Mouse (Mus musculus): ENCODE measurements around the gene Htra1.

Gene Htra1

DNA sequence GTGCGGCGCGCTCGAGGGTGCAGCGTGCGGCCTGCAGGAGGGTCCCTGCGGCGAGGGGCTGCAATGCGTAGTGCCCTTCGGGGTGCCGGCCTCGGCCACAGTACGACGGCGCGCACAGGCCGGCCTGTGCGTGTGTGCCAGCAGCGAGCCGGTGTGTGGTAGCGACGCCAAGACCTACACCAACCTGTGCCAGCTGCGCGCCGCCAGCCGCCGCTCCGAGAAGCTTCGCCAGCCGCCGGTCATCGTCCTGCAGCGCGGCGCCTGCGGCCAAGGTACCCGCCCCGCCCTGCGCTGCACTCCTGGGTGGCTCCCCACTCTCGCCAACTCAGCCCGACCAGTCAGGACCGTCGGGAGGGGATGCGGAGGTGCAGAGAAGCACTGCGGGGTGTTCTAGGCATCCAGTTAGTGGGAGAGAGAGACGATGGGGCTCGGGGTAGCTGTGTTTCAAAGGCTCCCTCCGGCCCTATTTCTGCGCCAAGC is 601 bp downstream of the Htra1 start:
- peak; percentile 25 for DNase-seq

DNA sequence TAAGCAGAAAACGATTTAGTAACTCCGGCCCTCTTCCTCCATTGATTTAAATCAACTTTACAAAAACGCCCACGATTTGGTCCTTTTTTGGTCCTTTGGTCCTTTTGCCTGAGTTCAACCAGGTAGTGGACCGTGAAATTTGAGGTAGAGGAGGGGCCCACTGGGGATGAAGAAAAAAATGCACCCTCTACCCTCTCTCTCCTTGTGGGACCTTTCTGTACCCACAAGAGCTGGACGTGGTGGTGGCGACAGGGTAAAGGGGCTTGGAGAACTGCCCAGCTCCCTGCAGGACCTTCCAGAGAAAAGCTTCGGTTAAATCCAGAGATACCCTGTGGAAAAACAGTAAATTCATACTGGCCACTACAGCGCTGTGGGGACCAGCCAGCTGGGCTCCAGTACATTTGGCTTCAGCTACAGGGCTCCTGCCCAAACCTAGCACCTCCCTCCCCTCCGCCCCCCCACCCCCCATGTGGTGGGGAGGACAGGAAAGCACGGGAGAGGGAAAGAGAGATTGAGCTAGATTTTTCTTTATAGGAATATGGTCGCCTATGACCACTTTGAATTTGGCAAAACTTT is 1.4 kb downstream of the Htra1 start:
- no peak for DNase-seq

DNA sequence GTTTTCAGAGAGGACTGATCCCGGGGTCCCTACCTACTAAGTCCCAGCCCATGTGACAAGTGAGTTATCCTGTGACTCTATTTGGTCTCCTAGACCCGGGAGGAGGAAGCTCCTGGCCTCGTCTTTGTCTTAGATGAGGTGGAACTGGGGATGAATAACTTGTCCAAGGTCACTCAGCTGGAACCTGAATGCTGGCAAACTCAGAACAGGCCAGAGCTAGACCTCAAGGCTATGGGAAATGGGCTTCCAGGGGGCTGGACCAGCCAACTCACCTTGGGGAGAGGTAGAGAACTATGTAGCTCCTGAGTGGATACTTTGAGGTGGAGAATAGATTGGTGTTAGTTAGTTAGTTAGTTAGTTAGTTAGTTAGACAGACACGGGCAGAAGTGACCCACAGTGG is 2.1 kb downstream of the Htra1 start:
- no peak for DNase-seq

DNA sequence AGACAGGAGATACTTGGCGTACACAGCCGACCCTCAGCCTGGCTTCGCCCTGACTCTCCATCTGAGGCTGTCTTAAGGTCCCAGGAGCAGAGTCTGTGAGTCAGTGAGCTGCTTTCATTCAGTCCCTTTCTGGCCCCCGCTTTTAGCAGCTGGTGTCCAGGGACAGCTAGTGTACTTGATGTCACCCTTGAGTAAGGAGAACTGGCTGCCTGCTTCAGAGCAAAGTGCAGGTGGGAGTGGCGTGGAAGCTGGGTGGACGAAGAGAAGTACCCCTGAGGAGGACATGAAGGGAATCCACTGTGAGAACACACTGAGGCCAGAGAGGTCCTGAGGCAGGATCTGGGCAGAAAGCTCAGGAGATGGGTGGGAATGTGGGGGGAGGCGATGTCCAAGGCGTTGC is 3.0 kb downstream of the Htra1 start:
- no peak for DNase-seq

DNA sequence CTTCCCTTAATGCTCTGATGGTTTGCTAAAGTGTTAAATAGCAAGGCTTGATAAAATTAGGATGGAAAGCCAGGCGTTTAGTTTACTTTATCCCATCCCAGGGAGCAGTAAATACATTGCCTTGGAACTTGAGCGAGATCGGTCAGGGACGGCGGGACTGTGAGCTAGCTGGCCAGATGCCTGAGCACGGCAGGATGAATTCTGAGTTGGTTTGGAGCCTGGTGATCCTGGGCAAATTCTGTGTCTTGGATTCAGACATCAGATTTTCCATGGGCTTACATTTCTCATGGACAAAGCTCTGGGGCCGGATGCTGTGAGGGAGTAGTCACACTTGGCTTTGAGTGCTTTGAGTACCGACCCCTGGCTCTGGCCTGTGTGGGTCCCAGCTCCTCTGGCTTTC is 4.8 kb downstream of the Htra1 start:
- no peak for DNase-seq

DNA sequence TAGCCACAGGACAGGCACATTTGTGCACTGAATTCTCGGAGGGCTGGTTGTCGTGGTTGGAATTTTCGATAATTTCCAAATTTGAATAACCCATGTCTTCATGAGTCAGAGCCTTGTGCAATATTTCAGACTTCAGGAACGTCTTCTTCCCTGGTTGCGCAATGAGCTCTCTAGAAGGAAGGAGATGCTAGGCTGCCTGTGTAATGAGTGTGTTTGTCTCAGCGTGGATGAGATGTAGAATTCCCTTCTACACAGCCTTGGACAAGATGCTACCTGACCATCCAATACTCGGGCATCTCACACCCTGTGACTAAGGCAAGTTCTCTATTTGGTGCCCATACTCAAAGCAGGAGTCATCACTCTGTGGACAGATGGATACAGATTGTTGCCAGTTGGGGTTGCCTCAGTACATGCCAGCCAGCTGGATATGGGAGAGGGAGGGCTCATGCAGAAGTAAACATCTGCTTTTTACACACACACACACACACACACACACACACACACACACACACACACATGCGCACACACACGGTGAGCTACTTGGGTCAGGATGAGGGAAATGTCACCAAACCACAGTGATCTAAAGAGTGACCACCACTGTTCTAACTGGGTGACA is 7.5 kb downstream of the Htra1 start:
- no peak for DNase-seq

DNA sequence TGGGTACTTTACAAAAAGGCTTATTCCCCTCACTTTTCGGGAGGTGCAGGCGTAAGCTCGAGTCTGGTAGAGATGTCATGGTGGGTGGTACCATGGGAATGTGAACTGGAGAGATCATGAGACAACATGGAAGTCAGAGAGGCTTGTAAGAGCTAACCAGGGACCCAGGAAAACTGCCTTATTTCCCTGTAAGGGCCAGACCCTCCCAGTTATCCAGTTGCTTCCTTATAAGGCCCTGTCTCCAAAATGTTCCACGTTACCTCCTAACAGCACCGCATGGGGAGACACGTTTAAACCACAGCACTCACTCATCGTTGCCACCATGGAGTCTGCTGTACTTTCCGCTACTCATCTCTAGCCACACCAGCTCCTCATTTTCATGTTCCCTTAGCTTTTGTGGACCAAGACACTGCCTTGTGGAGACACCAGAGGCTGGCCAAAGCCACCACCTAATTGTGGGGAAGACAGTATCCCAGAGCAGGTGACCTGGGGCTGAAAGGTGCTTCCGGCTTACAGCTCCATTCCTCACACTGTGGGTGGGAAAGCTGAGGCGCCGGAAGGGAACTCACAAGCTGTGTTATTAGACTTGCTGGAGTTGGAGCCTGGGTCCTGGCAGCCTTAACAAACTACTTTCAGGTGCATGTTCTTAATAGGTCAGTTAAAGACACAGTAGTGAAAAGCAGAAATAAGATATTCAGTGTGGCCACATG is 9.0 kb downstream of the Htra1 start:
- DNase-seq = no peak

DNA sequence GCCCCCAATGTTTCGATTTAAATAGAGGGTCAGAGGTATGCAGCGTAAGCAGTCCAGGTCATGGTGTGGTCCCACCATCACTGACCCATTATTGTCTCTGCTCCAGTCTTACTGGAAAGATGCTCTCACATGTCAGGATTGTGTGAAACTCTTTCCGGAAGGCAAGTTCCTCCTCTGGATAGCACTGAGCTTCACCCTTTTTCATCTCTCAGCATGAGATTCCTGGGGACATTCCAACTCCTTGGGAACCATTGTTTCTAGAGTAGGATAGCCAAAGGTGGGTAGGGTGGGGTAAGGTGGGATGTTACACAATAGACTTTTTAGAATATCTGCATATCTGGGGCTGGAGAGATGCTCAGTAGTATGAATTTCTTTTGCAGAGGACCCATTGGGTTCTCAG is 9.8 kb downstream of the Htra1 start:
- DNase-seq = no peak

DNA sequence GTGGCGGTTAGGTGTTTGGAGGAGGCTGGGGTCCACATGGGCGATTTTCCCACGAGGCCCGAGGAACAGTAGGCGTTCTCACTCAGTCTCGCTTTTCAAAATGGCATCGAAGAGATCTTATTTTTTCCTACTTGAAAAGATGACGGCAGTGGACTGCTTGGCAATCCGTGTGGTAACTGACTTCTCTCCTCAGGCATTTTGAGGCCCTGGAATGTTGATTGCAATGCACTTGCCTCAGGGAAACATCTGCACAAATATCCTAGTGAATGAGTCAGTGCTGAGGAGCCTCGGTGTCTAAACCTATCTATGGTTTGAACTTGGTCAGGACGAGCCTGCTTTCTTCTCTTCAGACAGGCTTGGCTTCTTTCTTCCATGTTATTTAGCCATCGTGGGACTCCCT is 10.4 kb downstream of the Htra1 start:
- no peak for DNase-seq

DNA sequence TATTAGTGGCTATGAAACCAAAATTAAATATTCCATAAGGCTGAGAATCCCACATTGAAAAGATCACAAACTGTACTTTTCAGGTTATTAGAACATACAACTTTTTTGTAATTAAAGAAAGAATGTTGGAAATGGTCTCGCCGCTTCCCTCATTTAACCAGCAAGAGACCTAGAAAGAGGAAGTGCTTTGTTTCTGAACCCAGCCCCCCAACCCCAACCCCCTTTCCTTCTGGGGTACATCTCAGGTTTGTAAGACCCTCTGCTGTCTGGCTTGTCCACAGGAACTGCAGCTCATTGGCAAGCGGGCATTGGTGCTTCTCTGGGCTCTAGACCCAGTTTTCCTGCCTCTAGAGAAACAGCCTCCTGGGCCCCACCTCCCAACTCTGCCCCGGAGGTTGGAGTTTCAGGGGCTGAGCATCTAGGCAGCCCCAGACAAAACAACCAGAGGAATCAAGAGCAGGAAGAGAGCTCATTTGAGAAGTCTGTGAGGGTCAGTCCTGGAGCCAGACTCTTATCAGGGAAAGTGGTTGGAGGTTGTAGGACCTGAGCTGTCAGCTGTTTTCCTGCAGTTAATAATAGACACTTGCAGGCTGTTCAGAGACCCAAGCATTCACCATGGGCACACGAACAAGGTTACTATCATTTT is 12.8 kb downstream of the Htra1 start:
- DNase-seq = no peak

DNA sequence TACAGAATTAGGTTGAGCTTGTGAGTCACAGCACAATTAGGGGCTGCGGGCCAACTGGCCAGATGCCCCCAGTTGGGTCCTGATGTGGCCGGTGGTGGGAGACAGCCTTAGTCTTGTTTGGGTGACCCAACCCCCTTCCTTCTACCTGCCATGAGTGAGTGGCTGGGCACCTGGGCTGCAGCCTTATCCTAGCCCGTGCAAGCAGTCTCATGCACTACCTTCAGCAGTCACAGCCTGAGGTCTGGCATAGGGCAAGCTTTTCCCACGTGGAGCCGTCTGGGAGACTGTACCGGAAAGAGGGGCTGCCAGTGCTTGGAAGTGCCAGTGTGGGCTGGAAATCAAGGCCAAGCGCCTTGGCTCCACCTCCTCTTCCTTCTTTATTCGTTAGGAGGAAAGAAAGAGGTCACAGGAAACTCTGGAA is 13.4 kb downstream of the Htra1 start:
- no peak for DNase-seq

DNA sequence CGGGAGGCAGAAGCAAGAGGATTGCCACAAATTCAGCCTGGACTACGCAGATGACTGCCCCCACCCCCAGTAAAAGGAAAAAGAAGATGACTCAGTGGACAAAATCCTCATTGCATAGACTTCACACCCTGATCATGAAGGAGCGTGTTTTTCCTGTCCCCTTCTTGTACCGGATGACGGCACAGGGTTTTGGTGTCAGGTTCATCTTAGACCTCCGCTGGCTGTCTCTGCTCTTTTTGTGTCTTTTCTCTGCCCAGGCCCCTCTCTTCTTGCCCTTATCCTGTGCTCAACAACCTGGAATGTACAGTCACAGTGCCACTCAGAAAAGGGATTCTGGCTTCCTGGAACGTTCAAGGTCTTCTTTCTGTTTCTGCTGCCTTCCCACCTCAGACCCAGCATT is 14.6 kb downstream of the Htra1 start:
- no peak for DNase-seq

DNA sequence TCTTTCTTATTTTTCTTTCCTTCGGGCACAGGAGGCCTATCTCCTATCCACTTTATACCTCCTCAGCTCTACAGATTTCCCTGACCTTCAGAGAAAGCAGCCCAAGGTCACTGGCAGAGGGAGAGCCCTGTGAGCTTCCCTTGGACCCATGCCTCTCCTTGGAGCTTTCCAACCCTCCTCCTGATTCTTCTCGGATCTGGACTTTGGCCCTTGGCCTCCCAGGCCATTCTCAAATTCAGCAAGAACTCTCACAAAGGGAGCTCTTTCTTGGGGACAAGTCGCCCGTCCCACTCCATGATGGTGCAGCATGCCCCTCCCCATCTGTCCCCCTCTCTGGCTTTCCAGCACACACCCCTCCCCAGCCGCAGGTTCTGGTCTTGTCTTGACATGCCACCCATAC is 15.1 kb downstream of the Htra1 start:
- DNase-seq = no peak

DNA sequence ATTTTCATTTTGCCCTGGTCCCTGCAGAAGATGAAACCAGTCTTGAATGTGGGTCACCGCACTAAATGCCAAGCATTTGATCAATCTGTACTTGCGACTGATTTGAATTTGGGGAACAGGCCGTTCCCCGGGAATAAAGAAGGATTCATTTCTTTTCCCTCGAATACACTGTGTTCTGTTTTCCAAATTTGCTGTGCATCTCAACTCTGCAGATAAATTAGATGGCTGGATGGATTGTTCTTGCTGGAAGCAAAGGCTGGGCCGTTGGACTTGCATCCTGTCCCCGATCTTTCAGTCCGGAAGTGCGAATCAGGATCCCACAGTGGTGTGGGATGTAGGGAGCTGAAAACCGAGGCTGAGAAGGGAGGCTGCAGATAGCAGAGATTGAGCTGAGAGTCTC is 17.5 kb downstream of the Htra1 start:
- DNase-seq = no peak

DNA sequence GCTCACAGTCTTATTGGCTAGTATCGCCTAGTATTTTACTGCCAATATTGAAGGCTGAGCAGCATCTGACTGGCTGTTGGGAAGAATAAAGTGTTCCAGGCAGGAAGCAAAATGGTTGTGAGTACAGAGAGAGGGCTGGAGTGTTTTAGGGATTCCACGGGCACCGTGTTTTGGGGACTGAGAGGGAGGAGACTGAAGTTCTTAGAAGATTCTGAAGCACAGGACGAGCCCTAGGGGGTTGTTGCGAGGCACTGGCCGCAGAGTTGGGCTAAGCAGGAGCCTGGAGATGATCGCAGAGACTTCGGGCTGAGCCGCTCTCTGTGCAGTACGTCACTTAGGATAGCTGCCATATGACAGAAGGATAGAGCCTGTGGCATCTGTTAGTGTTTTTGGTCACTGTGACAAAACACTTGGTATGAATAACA is 18.3 kb downstream of the Htra1 start:
- no peak for DNase-seq

DNA sequence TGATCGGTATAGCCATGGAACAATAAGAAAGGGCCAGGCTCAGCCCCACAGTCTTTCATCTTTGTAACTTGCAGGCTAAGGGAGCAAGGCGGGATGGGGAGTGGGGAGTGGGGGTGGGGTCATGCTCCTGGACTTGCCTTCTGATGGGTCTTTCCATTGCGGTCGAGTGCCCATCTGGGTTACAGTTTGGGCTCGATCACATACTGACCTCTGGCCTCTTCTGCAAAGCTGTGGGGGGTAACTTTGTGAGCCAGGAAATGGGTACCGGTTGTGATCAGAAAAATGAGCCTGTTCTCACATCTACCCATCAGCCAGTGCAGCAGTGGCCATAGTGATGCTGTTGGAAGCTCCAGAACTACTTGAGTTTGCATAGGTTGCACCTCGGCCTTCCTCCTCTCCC is 22.6 kb downstream of the Htra1 start:
- no peak for DNase-seq

DNA sequence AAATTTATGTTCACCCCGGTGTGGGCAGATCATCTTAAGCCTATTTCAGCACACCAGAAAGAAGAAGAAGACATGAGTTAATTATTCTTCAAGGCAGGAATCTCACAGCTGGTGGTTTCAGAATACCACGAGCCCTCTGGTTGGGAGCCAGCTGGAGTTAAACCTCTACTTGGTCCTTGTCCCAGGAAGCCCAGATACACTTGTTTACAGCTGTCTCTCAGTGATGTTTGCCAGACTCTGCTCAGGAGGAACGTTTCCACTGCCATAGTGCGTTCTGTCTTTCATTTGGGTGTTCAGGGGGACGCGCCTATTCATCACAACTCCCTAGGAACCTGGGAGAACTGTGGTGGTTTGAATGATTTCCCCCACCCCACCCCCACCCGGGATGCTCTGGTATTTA is 24.0 kb downstream of the Htra1 start:
- DNase-seq = no peak

DNA sequence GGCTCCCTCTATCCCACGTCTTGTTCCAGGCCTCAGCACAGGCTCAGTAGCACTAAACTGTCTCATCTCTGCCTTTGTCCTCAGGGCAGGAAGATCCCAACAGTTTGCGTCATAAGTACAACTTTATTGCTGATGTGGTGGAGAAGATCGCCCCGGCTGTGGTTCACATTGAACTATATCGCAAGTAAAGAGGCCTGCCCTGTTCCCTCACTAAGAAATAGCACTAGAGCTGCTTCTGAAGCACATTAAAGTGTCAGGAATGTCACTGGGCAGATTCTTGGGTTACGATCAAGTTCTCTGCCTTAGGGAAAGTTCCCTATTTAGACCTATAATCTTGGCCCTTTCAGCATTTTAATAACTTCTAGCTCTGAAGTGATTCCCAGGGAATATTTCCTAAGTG is 25.5 kb downstream of the Htra1 start:
- DNase-seq = no peak

DNA sequence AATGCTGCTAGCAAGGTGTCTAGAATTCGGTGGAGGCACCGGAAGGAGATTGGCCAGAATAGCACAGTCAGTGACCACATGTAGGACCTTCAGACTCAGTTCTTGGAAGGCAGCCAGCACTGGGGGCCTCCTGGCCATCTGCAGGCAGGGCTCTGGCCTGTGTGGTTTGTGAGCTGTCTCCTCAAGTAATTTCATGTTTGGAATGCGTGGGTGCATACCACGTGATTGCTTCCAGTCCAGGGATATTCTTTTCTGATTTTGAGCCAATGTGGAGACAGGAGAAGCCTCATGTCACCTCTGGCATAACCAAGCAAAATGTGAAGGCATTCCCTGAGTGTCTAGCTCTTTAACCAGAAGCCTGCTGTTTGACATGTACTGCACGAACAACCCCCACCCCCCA is 28.8 kb downstream of the Htra1 start:
- DNase-seq = no peak

DNA sequence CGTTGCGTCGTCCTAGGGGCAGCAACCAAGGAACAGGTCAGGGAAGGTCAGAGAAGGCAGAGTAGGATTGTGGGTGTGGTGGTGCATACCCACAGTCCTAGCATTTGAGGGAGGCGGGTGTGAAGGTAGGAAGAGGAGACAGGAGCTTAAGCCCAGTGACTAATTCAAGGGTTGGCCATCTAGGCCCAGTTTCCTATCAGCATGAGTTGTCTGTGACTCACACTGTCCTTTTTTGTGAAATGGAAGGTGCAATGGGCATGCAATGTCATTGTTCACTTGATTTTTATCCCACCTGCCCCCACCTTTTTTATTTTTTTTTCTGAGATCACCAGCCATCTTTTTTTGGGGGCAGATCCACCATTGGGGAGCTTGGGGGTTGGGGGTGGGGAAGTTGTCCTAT is 29.5 kb downstream of the Htra1 start:
- no peak for DNase-seq

DNA sequence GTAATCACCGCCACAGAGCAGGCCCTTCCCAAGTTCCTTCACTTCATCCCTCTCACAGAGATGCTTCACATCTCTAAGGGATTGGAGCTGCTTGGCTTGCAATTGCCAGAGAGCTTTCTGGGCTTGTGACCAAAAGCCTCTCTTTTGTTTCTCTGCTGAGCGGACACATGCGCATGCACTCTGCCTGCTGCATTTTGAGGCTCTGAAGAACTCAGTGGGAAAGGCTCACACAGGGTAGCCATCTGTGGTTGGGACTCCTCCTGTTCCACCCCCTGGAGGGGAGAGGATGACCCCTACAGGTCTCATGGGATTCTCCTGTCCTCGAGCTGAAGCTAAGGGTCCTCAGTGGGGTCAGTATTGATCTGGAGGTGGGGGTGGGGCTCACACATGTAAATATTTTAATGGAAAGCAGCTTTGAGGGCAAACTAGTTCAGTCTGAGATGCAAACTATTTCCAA is 30.0 kb downstream of the Htra1 start:
- no peak for DNase-seq

DNA sequence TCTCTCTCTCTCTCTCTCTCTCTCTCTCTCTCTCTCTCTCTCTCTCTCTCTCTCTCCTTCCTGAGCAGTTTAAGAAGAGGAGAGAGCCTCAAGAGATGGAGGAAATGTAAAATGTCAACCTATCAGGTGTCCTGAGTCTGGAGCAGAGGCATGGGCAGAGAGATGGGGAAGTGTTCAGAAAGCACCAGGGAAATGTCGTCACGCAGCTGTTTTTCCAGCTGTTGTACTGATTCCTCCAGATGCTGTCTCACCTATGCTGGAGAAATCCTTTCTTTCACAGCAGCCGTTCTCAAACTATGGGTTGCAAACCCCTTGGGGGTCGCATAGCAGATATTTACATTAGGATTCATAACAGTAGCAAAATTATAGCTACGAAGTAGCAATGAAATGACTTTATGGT is 30.5 kb downstream of the Htra1 start:
- DNase-seq = no peak

DNA sequence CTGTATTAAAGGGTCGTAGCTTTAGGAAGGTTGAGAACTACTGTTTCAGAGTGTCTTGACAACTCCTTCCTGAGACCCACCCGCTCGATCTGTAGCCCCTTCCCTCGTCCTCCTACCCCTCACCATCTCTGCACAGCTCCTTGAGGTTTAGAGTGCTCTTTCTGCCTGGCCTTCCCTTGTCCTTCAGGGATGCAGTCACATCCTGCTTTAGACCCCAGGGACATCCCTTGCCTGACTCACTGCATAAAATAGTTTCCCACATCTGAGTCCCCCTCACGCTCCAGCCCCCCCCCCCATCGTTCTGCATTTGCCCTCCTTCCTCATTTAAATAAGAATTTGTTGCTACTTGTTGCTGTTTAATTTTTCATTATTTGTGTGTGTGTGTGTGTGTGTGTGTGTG is 31.0 kb downstream of the Htra1 start:
- no peak for DNase-seq

DNA sequence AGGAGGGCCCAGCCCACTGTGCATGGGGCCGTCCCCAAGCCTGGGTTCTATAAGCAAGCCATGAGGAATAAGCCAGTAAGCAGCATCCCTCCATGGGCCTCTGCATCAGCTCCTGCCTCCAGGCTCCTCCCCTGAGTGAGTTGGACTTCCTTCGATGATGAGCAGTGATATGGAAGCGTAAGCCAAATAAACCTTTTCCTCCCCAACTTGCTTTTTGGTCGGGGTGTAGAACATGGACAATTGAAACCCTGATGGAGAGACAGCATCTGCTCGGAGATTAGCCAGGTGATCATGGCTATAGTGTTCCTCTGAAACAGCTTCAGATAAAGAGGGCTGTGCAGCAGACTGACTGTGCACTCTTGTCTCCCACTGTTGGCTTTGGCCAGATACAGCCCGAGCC is 32.0 kb downstream of the Htra1 start:
- no peak for DNase-seq

All from thymus, postnatal 4 days (tissue).